Mouse (Mus musculus): ENCODE data around the gene Bcl2l11. TPM values are rescaled to one million over a fixed set of nuclear protein-coding genes. Genes with fewer than 3 reads are reported as not detected.

The Bcl2l11 gene
- polyA plus RNA-seq, 1 experiment from 2014 or later: 20.4 TPM

DNA sequence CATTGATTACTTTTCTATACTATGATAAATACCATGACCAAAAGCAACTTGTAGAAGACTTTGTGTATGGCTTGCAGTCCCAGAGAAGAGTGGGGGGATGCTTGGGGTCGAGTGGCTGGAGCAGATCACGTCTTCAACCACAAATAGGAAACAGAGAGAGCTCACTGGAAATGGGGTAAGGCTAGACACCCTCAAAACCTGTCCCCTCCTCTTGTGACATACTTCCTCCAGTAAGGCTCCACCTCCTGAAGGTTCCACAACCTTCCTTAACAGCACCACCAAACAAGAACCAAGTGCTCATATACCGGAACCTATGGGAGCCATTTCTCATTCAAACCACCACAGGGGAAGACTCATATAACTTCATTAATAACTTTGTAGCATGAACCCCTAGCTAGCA, 44.8 kb downstream of the Bcl2l11 start:
- ATAC-seq (replicated peaks; ENCODE audit: extremely low read depth, insufficient read depth, low FRiP score): no peak
- 96% methylated on average over 3 of the region's 3 CpGs for WGBS
- H3K4me3 ChIP-seq (ENCODE audit: low read length): no peak overlapping the region
- no peak overlapping the region for H3K9ac ChIP-seq (ENCODE audit: low read length)
- H3K4me1 ChIP-seq (ENCODE audit: control insufficient read depth, insufficient read depth, low read length): peaks cover 20% of the 10 kb centered on the region
- no peaks in the 10 kb centered on the region for H3K9me3 ChIP-seq (replicated peaks; ENCODE audit: control insufficient read depth, low read length)
- no peaks in the 10 kb centered on the region for H3K27me3 ChIP-seq (ENCODE audit: control insufficient read depth, insufficient read depth, low read length)
- no peak overlapping the region for H3K27ac ChIP-seq (ENCODE audit: low read length)
- no peaks in the 10 kb centered on the region for H3K36me3 ChIP-seq (ENCODE audit: control insufficient read depth, insufficient read depth)
- H3K4me2 ChIP-seq (ENCODE audit: low read depth, low read length): no peak overlapping the region

DNA sequence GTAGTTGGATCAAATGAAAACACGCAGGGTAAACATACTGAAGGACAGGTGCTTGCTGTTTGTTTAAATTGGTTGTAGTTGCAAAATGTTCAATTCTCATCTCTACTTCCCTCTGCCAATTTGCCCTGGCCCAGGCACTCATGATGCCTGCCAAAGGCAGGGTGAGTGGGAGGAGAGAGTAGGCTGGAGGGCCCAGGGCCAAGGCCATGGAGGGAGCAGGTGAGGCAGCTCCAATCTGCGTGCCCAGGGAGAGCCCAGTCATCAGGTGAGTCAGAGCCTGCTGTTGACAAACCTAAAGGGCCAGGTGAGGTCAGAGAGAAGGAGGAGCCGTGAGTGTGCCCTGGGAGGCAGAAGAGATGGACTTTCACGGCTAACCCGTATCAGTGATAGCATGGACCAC, 46.4 kb downstream of the Bcl2l11 start:
- Histone ChIP-seq H3K4me2 (ENCODE audit: low read depth, low read length) (no peak overlapping the region), H3K27me3 (ENCODE audit: control insufficient read depth, insufficient read depth, low read length) (no peaks in the 10 kb centered on the region), H3K9me3 (replicated peaks; ENCODE audit: control insufficient read depth, low read length) (no peaks in the 10 kb centered on the region), H3K4me1 (ENCODE audit: control insufficient read depth, insufficient read depth, low read length) (peaks cover 20% of the 10 kb centered on the region), H3K9ac (ENCODE audit: low read length) (no peak overlapping the region), H3K4me3 (ENCODE audit: low read length) (no peak overlapping the region), H3K36me3 (ENCODE audit: control insufficient read depth, insufficient read depth) (no peaks in the 10 kb centered on the region), H3K27ac (ENCODE audit: low read length) (no peak overlapping the region)
- WGBS: 89% methylated on average over 5 of the region's 5 CpGs
- ATAC-seq (replicated peaks; ENCODE audit: extremely low read depth, insufficient read depth, low FRiP score): no peak

DNA sequence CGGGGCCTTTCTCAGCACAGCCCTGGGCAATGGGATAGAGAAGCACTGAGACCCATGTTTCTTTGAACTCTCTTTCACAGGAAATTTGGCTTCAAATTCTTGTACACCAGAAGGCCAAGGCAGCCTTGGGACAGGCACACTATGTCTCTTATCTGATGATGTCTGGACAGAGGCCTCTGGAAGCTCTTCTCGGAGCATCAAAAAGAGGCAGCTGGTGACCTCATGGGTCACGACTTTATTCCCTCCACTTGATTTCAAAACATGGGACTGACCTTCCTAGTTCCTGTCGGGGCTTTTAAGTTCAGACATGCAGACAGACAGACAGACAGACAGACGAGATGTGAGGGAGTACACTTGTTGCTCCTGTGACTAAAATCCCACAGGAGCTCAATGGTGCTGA, 48.3 kb downstream of the Bcl2l11 start:
- H3K27me3 ChIP-seq (ENCODE audit: control insufficient read depth, insufficient read depth, low read length): no peaks in the 10 kb centered on the region
- peaks cover 36% of the 10 kb centered on the region for H3K4me1 ChIP-seq (ENCODE audit: control insufficient read depth, insufficient read depth, low read length)
- H3K36me3 ChIP-seq (ENCODE audit: control insufficient read depth, insufficient read depth): no peaks in the 10 kb centered on the region
- H3K4me3 ChIP-seq (ENCODE audit: low read length): no peak overlapping the region
- no peak overlapping the region for H3K9ac ChIP-seq (ENCODE audit: low read length)
- H3K4me2 ChIP-seq (ENCODE audit: low read depth, low read length): no peak overlapping the region
- ATAC-seq (replicated peaks; ENCODE audit: extremely low read depth, insufficient read depth, low FRiP score): no peak
- no peaks in the 10 kb centered on the region for H3K9me3 ChIP-seq (replicated peaks; ENCODE audit: control insufficient read depth, low read length)
- no peak overlapping the region for H3K27ac ChIP-seq (ENCODE audit: low read length)
- 52% methylated on average over 5 of the region's 5 CpGs for WGBS

DNA sequence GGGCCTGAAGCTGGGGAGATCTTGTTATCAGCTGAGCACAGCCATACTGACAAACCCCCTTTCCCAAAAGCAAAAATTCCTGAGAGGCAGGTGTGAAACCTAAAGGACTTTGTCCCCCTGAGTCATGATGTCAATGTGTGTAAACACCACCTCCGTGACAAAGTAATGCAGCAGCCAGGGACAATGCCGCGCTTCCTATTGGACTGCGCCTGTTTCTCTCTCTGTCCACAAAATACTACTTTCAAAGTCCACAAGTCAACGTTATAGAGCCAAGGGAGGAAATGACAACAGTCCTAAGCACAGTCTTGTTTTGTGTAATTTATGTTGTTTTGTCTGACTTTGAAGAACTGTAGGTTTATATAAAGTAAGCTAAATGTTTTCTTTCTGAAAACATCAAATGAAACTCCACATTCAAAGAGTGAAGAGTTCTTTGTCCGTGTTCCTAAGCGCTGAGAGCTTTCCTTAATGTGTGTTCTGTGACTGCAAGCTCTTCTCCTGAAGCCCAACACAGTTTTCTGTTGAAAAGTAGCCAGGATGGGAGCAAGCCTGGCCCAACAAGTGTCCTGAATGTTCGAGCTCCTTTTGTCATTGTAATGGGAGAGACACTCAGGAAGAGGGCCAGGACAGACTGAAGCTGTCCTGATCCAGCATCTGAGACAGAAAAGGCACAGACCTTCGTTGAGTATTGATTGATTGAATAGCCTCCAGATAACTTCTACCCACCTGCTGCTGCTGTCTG, 48.9 kb downstream of the Bcl2l11 start:
- ATAC-seq (replicated peaks; ENCODE audit: extremely low read depth, insufficient read depth, low FRiP score): no peak
- Histone ChIP-seq H3K27me3 (ENCODE audit: control insufficient read depth, insufficient read depth, low read length) (no peaks in the 10 kb centered on the region), H3K9ac (ENCODE audit: low read length) (no peak overlapping the region), H3K9me3 (replicated peaks; ENCODE audit: control insufficient read depth, low read length) (no peaks in the 10 kb centered on the region), H3K4me3 (ENCODE audit: low read length) (no peak overlapping the region), H3K27ac (ENCODE audit: low read length) (no peak overlapping the region), H3K36me3 (ENCODE audit: control insufficient read depth, insufficient read depth) (no peaks in the 10 kb centered on the region), H3K4me2 (ENCODE audit: low read depth, low read length) (no peak overlapping the region), H3K4me1 (ENCODE audit: control insufficient read depth, insufficient read depth, low read length) (peaks cover 38% of the 10 kb centered on the region)
- WGBS: 59% methylated on average over 9 of the region's 9 CpGs

DNA sequence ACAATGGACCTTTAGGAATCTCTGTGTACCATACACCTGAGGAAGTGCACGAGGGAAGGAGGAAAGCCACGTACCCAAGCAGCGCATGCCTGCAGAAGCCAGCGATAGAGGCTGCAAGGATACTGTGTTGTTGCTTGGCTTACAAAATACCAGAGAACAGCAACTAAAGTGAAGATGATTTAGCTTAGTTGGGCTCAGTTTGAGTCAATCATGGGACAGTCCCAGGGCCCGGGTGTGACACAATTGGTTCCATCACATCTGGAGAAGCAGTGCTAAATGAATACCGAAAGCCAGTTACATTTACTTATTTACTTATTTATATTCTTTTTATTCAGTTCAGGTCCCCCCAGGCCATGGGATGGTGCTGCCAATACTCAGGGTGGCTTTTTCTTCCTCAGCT, 49.8 kb downstream of the Bcl2l11 start:
- H3K36me3 ChIP-seq (ENCODE audit: control insufficient read depth, insufficient read depth): no peaks in the 10 kb centered on the region
- no peak for ATAC-seq (replicated peaks; ENCODE audit: extremely low read depth, insufficient read depth, low FRiP score)
- H3K4me2 ChIP-seq (ENCODE audit: low read depth, low read length): no peak overlapping the region
- no peak overlapping the region for H3K9ac ChIP-seq (ENCODE audit: low read length)
- H3K27me3 ChIP-seq (ENCODE audit: control insufficient read depth, insufficient read depth, low read length): no peaks in the 10 kb centered on the region
- WGBS: 96% methylated on average over 6 of the region's 6 CpGs
- H3K9me3 ChIP-seq (replicated peaks; ENCODE audit: control insufficient read depth, low read length): no peaks in the 10 kb centered on the region
- H3K27ac ChIP-seq (ENCODE audit: low read length): no peak overlapping the region
- peaks cover 44% of the 10 kb centered on the region for H3K4me1 ChIP-seq (ENCODE audit: control insufficient read depth, insufficient read depth, low read length)
- no peak overlapping the region for H3K4me3 ChIP-seq (ENCODE audit: low read length)

DNA sequence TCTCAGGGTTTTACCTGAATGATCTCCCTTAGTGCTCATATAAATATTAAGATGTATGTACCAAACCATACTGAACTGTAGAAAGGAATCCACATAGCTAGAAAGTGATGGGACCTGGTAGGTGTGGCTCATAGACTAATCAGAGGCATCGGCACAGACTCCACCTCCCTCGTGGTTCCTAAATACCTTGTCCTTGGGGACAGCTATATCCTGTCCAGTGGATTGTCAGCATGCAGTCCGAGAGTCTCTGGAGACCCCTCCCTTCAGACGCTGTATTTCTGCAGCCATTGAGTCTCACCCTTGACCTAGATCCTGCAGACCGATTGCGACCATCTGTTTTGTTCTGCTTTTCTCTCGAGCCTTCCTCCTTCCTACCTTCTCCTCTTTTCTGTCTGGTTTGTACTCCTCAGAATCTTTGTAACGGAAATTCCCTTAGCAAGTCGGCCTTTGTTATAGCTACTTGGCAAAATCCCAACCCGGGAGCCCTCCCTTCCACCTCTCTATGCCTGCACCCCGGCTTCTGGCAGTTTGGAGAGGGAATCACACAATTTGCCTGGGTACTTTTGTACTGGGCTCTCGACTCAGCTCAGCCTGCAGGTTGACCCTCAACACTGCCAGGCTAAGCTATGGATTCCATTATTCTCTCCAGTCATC, 50.7 kb downstream of the Bcl2l11 start:
- no peak overlapping the region for H3K4me3 ChIP-seq (ENCODE audit: low read length)
- WGBS: 32% methylated on average over 12 of the region's 12 CpGs
- peak overlapping the region; percentile 44 for H3K27ac ChIP-seq (ENCODE audit: low read length)
- no peak overlapping the region for H3K4me2 ChIP-seq (ENCODE audit: low read depth, low read length)
- no peak for ATAC-seq (replicated peaks; ENCODE audit: extremely low read depth, insufficient read depth, low FRiP score)
- no peak overlapping the region; the same call in 1 of the 2 replicates for H3K9ac ChIP-seq (ENCODE audit: low read length)
- H3K27me3 ChIP-seq (ENCODE audit: control insufficient read depth, insufficient read depth, low read length): no peaks in the 10 kb centered on the region
- H3K4me1 ChIP-seq (ENCODE audit: control insufficient read depth, insufficient read depth, low read length): peaks cover 44% of the 10 kb centered on the region
- H3K36me3 ChIP-seq (ENCODE audit: control insufficient read depth, insufficient read depth): no peaks in the 10 kb centered on the region
- H3K9me3 ChIP-seq (replicated peaks; ENCODE audit: control insufficient read depth, low read length): no peaks in the 10 kb centered on the region

DNA sequence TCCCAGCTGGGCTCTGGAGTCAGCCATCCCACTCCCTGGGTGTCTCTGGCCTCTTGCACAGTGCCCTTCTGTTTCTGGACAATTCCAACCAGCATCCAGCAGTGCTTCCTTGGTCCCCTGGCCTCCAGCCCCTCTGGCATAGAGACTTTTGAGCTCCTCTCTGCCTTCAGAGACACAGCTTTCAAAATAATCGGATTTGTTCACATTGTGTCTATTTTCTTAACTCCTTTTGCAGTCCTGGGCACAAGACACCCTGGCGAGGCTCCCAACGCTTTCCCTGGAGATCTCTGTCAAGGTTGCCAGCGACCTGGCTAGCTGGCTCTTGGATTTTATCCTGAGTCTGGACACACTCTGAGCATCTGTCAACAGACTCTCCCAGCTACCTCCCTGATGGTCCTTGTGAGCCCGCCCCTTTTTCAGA, 51.4 kb downstream of the Bcl2l11 start:
- Histone ChIP-seq H3K36me3 (ENCODE audit: control insufficient read depth, insufficient read depth) (no peaks in the 10 kb centered on the region), H3K27me3 (ENCODE audit: control insufficient read depth, insufficient read depth, low read length) (no peaks in the 10 kb centered on the region), H3K4me3 (ENCODE audit: low read length) (no peak overlapping the region), H3K4me1 (ENCODE audit: control insufficient read depth, insufficient read depth, low read length) (peaks cover 44% of the 10 kb centered on the region), H3K9ac (ENCODE audit: low read length) (peak overlapping the region; percentile 8), H3K27ac (ENCODE audit: low read length) (peak overlapping the region; percentile 44), H3K4me2 (ENCODE audit: low read depth, low read length) (no peak overlapping the region), H3K9me3 (replicated peaks; ENCODE audit: control insufficient read depth, low read length) (no peaks in the 10 kb centered on the region)
- peak; percentile 26; the same call in 1 of the 2 replicates for ATAC-seq (replicated peaks; ENCODE audit: extremely low read depth, insufficient read depth, low FRiP score)
- WGBS: 36% methylated on average over 5 of the region's 5 CpGs

DNA sequence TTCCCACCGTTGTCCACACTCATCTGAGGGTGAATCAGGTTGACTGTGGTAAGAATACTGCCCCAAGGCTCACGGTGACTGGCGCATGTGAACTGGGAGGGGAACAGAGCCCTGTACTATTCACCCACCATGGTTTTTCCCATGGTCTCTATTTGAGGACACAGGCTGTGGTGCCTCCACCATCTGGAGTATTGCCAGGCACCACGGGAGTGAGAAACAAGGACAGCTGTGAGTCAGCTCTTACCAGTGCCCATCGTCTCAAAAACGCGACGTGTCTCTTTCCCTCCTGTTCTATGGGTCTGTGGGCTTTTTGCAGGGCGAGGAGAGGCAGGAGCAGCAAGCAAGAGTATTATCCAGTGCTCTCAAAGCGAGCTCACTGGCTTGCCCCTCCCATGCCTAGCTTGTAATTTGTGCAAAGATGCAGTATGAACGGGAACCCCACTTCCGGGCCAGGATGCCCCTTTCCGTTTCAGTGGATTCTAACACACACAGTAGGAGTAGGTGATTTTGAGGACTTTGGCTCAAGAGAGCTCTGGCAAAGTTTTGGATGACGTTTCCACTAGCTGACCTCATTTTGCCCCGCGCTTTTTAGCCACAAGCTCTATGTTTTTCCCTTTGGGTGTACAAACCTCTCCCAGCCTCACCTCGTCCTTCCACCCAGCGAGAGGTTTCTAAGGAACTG, 53.4 kb downstream of the Bcl2l11 start:
- Histone ChIP-seq H3K9me3 (replicated peaks; ENCODE audit: control insufficient read depth, low read length) (no peaks in the 10 kb centered on the region), H3K4me1 (ENCODE audit: control insufficient read depth, insufficient read depth, low read length) (peaks cover 42% of the 10 kb centered on the region), H3K27ac (ENCODE audit: low read length) (peak overlapping the region; percentile 83), H3K36me3 (ENCODE audit: control insufficient read depth, insufficient read depth) (no peaks in the 10 kb centered on the region), H3K4me2 (ENCODE audit: low read depth, low read length) (peak overlapping the region; percentile 14; the same call in 1 of the 2 replicates), H3K27me3 (ENCODE audit: control insufficient read depth, insufficient read depth, low read length) (no peaks in the 10 kb centered on the region), H3K4me3 (ENCODE audit: low read length) (no peak overlapping the region), H3K9ac (ENCODE audit: low read length) (peak overlapping the region; percentile 5; the same call in 1 of the 2 replicates)
- no peak for ATAC-seq (replicated peaks; ENCODE audit: extremely low read depth, insufficient read depth, low FRiP score)
- WGBS: 47% methylated on average over 18 of the region's 18 CpGs

All from heart, embryonic 16.5 days (tissue).